Mouse (Mus musculus): Measurements from ENCODE around the gene Tcaf1. TPM values are rescaled to one million over a fixed set of nuclear protein-coding genes. Genes with fewer than 3 reads are reported as not detected.

Tcaf1 gene
- polyA plus RNA-seq, 1 experiment from 2014 or later: 77.1 TPM

GRCm38 (mm10) chr6:42634393-42634792, 75.5 kb downstream of the Tcaf1 start:
- Histone ChIP-seq H3K36me3 (ENCODE audit: control insufficient read depth, insufficient read depth, low read length) (no peaks in the 10 kb centered on the region), H3K4me3 (ENCODE audit: low read depth, low read length) (no peak overlapping the region), H3K9me3 (ENCODE audit: control insufficient read depth, low read length) (no peaks in the 10 kb centered on the region), H3K4me2 (ENCODE audit: low read length) (no peak overlapping the region), H3K9ac (ENCODE audit: low read length) (no peak overlapping the region), H3K27ac (ENCODE audit: low read depth) (no peak overlapping the region), H3K27me3 (replicated peaks; ENCODE audit: control insufficient read depth, insufficient read depth, low read length) (no peaks in the 10 kb centered on the region), H3K4me1 (replicated peaks; ENCODE audit: control insufficient read depth, insufficient read depth, low read length) (no peaks in the 10 kb centered on the region)
- DNase-seq (ENCODE audit: low spot score) (no peak), ATAC-seq (replicated peaks; ENCODE audit: low FRiP score, low TSS enrichment, low read depth) (no peak)
- 87% methylated on average over 5 of the region's 5 CpGs for WGBS

- Histone ChIP-seq H3K27ac (ENCODE audit: low read depth) (no peak overlapping the region), H3K4me1 (replicated peaks; ENCODE audit: control insufficient read depth, insufficient read depth, low read length) (no peaks in the 10 kb centered on the region), H3K9ac (ENCODE audit: low read length) (no peak overlapping the region), H3K27me3 (replicated peaks; ENCODE audit: control insufficient read depth, insufficient read depth, low read length) (no peaks in the 10 kb centered on the region), H3K4me2 (ENCODE audit: low read length) (no peak overlapping the region), H3K4me3 (ENCODE audit: low read depth, low read length) (no peak overlapping the region), H3K9me3 (ENCODE audit: control insufficient read depth, low read length) (no peaks in the 10 kb centered on the region), H3K36me3 (ENCODE audit: control insufficient read depth, insufficient read depth, low read length) (no peaks in the 10 kb centered on the region)
- WGBS: 68% methylated on average over 4 of the region's 4 CpGs
- ATAC-seq (replicated peaks; ENCODE audit: low FRiP score, low TSS enrichment, low read depth): no peak
- no peak for DNase-seq (ENCODE audit: low spot score)
Measured at GRCm38 (mm10) chr6:42631395-42631794, 78.5 kb downstream of the Tcaf1 start.

Other genes with a start within 250 kb of the Tcaf1 start
- gene Olfr458, start 244.9 kb downstream of the Tcaf1 start, polyA plus RNA-seq (2014; fragmentation: Nextera tagmentation; extraction: Ambion mirVana): not detected in 2 replicates
- not detected in 2 replicates for gene Olfr457, start 233.8 kb downstream of the Tcaf1 start, polyA plus RNA-seq (2014; fragmentation: Nextera tagmentation; extraction: Ambion mirVana)
- not detected in 2 replicates for gene Olfr456, start 222.9 kb downstream of the Tcaf1 start, polyA plus RNA-seq (2014; fragmentation: Nextera tagmentation; extraction: Ambion mirVana)
- not detected in 2 replicates for gene Olfr455, start 162.5 kb downstream of the Tcaf1 start, polyA plus RNA-seq (2014; fragmentation: Nextera tagmentation; extraction: Ambion mirVana)
- gene Tcaf3, start 112.4 kb downstream of the Tcaf1 start, polyA plus RNA-seq (2014; fragmentation: Nextera tagmentation; extraction: Ambion mirVana): not detected in 2 replicates
- 3.4 and 3.5 TPM in 2 replicates for gene Tcaf2, start 64.8 kb downstream of the Tcaf1 start, polyA plus RNA-seq (2014; fragmentation: Nextera tagmentation; extraction: Ambion mirVana)
- not detected in 2 replicates for gene Olfr453, start 29.3 kb upstream of the Tcaf1 start, polyA plus RNA-seq (2014; fragmentation: Nextera tagmentation; extraction: Ambion mirVana)
- gene Olfr38, start 46.3 kb upstream of the Tcaf1 start, polyA plus RNA-seq (2014; fragmentation: Nextera tagmentation; extraction: Ambion mirVana): not detected in 2 replicates
- gene Olfr452, start 75.0 kb upstream of the Tcaf1 start, polyA plus RNA-seq (2014; fragmentation: Nextera tagmentation; extraction: Ambion mirVana): not detected in 2 replicates
- not detected in 2 replicates for gene Olfr450, start 101.9 kb upstream of the Tcaf1 start, polyA plus RNA-seq (2014; fragmentation: Nextera tagmentation; extraction: Ambion mirVana)
- gene Olfr449, start 124.3 kb upstream of the Tcaf1 start, polyA plus RNA-seq (2014; fragmentation: Nextera tagmentation; extraction: Ambion mirVana): not detected in 2 replicates
- not detected in 2 replicates for gene Olfr448, start 180.4 kb upstream of the Tcaf1 start, polyA plus RNA-seq (2014; fragmentation: Nextera tagmentation; extraction: Ambion mirVana)
- not detected in 2 replicates for gene Olfr447, start 198.8 kb upstream of the Tcaf1 start, polyA plus RNA-seq (2014; fragmentation: Nextera tagmentation; extraction: Ambion mirVana)
- gene Olfr446, start 211.3 kb upstream of the Tcaf1 start, polyA plus RNA-seq (2014; fragmentation: Nextera tagmentation; extraction: Ambion mirVana): not detected in 2 replicates
- gene Olfr444, start 239.0 kb upstream of the Tcaf1 start, polyA plus RNA-seq (2014; fragmentation: Nextera tagmentation; extraction: Ambion mirVana): not detected in 2 replicates

All from intestine, embryonic 14.5 days (tissue).